Mouse (Mus musculus) megakaryocyte, adult 5-6 weeks (primary cell): Measurements from ENCODE around the gene Pcbp4. TPM values are rescaled to one million over a fixed set of nuclear protein-coding genes. Genes with fewer than 3 reads are reported as not detected.
A peak's percentile ranks its signal among the peaks of the same experiment; 100 is the strongest.

Source experiments
- ATAC-seq: 2 replicates; pipeline ENCODE4 v1.8.0; 2016; ENCODE audit warnings: mild to moderate bottlenecking, inconsistent platforms; ENCODE audit not compliant: poor library complexity, severe bottlenecking
- total RNA-seq, 2 experiments: library from RNA; stranded (forward) in 1 of 2; stranded (reverse) in 1 of 2; fragments of 153-499, 151-499 nt in 1 of 2; fragments of 221-1000, 200-1000 nt in 1 of 2; gene quantifications; 2 replicates each; pipeline versions ENCODE4 v1.2.3 to v1.2.4; 2015 to 2017

Pcbp4 gene
- total RNA-seq, 2 experiments from 2014 or later: 1.5 to 4.0 TPM

GRCm38 (mm10) chr9:106444836-106445235 is 8.3 kb upstream of the Pcbp4 start:
- ATAC-seq: no peak

- peak; percentile 84 for ATAC-seq
Measured at GRCm38 (mm10) chr9:106447348-106447747, 5.7 kb upstream of the Pcbp4 start, which contains the start of the genes Abhd14b and Abhd14a. Gene Abhd14b, plus strand, starts transcription at chr9:106447459. Gene Abhd14a, minus strand, starts transcription at chr9:106447678.

- ATAC-seq: no peak
Measured at GRCm38 (mm10) chr9:106447951-106448350, 5.1 kb upstream of the Pcbp4 start.

GRCm38 (mm10) chr9:106448498-106449031 is 4.5 kb upstream of the Pcbp4 start:
- ATAC-seq: peak; percentile 79

GRCm38 (mm10) chr9:106449947-106450346 is 3.1 kb upstream of the Pcbp4 start:
- no peak for ATAC-seq

GRCm38 (mm10) chr9:106450661-106451060 is 2.4 kb upstream of the Pcbp4 start:
- ATAC-seq: no peak

DNA sequence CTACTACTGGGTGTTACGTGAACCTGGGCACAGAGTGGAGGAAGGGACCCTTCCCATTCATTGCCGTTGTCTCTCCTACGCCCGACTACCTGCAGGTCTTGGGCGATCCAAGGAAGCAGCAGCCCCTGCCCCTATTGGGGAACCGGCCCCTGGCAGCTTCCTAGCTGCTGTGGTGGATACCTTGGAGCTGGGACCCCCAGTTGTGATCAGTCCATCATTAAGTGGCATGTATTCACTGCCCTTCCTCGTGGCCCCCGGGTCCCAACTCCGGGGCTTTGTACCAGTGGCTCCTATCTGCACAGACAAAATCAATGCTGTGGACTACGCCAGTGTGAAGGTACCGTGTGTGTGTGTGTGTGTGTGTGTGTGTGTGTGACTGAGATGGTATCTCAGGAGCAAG is 1.8 kb upstream of the Pcbp4 start:
- no peak for ATAC-seq

GRCm38 (mm10) chr9:106451899-106452298 is 1.2 kb upstream of the Pcbp4 start:
- no peak for ATAC-seq

DNA sequence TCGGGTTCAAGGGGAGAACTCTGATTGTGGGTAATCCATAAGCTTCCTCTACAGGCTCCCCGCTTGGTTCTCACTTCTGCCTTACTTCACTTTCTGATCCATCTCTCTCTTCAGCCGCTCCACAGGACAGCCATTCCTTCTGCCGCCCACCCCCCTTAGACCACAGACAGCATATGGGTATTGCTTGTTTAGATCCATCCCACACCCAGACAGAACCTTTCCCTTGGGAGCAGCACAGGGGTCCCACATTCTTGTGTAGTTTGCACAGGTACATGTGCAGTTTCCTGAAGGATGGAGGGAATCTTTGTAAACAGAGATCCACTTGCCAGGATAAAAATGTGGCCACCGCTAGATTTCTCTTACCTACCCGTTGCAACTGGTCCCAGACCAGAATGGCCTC is 740 bp upstream of the Pcbp4 start:
- ATAC-seq: no peak

- no peak for ATAC-seq
Measured at GRCm38 (mm10) chr9:106452821-106453220, 270 bp upstream of the Pcbp4 start.

DNA sequence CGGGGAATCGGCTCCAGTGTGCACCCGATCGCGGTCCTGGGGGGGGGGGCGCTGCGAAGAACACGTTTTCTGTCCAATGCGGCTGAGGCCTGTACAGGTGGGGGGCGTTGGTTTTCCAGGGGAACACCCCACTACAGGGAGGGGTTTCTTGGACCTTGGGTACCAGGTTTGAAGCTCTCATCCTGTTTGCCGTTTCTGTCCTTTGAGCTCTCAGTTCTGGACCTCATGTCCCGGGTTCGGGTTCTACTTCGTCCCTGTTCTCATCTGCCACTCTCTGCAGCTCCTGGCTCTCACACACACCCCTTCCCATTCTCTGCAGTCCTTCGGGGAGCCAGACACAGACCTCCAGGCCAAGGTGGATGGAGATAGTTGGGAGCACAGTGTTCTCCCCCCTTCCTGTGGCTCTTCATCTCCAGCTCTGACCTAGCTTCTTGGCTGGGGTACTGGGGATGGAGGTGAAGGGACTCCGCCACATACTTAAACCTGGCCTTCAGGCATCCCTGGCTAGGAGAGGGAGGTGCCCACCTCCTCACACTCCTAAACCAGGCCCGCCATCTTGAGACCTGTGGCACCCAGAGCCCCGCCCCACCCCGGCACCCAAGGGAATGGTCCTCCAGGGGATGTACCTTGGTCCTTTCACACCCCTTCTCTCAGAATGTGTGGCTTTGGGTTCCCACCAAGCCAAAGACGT is 1.1 kb downstream of the Pcbp4 start:
- no peak for ATAC-seq

DNA sequence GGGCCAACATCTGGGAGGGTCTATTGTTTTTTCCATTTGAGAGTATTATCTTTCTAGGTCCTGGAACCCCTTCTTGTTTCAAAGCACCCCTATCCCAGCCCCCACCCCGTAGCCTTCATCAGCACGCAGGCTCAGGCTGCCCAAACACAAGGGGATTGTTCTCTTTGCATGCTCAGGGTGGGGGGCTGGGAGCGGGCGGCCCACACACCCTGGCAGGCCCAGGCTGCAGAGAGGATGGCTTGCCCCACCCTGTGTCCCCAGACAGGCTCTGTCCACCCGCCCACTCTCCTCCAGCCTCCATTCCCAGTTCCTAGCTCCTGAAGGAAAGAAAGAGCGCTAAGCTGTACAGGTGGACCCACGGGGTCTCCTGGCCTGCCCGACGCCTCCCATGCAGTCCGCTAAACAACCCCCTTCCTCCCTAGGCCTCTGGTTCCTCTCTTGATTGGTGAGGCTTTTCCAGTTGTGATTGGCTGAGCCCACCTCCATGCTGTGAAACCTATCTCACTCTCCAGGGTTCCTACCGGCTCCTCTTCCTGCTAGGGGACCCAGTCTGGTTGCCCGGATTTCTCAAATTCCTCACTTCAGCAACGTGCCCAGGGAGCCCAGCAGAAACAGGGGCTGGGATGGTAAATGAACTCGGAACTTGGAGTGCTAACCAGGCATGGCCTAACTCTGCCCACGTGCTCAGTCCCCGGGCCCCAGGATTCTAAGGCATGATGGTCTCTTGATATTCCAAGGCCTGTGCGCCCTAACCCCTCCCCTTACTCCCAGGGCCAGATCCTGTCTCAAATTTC is 2.0 kb downstream of the Pcbp4 start:
- ATAC-seq: no peak

- no peak for ATAC-seq
Measured at GRCm38 (mm10) chr9:106456325-106457162, 3.5 kb downstream of the Pcbp4 start.

DNA sequence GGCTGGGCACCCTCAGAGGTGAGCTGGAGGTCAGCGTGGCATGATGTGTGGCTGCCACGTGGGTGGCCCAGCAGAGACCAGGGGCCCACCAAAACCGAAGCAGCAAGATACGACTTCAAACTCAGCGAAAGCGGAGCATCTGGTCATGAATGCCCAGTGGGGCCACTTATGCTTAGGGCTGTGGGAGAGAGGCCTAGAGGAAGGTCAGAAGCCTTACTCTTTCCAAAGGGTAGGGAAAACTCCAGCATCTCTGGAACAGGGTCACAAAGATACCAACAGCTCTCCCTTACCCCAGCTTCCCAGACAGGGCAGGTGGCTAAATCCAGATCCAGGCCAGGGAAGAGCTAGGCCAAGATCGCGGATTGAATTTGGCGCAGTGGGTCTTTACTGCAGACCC is 4.1 kb downstream of the Pcbp4 start:
- ATAC-seq: no peak

DNA sequence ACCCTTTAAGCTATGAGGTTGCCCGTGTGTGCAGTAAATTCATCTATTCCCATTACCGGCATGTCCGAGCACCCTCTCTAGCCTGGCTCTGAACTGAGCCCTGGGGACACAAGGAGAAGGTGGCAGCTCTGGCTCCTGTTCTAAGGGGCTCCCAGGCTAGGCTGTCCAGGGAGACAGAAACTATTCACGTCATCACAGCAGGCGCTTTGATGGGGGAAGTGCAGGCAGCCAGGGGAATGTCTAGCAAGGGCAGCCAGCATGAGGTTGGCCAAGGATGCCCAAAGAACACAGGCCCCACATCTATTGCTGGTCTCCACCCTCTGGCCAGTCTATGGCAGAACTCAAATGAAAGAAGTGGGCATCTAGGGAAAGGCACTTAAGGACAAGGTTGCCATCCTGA is 4.8 kb downstream of the Pcbp4 start:
- no peak for ATAC-seq

DNA sequence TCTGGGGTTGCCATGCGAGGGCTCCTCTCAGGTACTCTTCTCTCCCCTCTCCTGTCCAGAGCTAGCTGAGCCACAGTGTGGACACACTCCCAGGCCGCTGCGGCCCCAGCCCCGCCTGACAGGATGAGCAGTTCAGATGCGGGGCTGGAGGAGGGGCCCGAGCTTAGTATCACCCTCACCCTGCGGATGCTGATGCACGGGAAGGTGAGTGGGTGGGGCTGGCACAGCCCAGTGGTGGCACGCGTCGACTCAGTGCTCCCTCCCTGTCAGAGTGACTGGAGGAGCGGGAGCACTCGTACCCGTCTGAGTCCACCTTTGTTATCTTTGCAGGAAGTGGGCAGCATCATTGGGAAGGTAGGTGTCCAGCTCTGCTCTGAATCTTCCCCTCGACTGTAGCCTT is 6.9 kb downstream of the Pcbp4 start:
- ATAC-seq: no peak

DNA sequence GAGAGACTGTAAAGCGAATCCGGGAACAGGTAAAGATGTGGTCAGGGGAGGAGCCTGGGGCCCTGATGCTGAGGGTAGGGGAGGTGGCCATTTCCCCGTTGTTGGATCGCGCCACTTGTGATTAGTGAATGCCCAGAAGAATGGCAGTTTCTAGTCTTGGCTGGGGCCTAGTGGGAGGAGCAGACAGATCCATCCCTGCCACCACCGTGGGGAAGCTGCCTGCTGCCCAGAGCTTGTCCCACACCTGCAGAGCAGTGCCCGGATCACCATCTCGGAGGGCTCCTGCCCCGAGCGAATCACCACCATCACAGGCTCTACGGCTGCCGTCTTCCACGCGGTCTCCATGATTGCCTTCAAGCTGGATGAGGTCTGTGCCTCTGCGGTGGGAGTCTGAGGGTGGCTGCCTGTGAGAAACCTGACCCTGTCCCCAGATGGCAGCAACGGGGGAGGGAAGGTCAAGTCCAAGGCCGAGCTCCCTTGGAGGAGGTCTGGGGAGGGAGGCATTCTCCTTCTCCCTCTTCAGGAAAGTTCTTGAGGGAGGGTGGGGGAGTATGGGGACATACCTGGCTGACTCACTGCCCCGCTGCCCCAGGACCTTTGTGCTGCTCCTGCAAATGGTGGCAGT is 7.4 kb downstream of the Pcbp4 start:
- ATAC-seq: no peak

DNA sequence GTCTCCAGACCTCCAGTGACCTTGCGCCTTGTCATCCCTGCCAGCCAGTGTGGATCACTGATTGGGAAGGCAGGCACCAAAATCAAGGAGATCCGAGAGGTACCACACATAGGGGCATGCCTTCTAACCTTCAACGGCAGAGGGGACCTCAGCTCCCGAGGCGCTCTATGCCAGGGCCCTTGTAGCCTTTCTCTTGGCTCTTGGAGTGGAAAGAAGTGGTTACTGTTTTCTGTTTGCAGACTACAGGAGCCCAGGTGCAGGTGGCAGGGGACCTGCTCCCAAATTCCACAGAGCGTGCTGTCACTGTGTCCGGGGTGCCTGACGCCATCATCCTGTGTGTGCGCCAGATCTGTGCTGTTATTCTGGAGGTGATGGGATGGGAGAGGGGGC is 7.9 kb downstream of the Pcbp4 start:
- ATAC-seq: no peak

DNA sequence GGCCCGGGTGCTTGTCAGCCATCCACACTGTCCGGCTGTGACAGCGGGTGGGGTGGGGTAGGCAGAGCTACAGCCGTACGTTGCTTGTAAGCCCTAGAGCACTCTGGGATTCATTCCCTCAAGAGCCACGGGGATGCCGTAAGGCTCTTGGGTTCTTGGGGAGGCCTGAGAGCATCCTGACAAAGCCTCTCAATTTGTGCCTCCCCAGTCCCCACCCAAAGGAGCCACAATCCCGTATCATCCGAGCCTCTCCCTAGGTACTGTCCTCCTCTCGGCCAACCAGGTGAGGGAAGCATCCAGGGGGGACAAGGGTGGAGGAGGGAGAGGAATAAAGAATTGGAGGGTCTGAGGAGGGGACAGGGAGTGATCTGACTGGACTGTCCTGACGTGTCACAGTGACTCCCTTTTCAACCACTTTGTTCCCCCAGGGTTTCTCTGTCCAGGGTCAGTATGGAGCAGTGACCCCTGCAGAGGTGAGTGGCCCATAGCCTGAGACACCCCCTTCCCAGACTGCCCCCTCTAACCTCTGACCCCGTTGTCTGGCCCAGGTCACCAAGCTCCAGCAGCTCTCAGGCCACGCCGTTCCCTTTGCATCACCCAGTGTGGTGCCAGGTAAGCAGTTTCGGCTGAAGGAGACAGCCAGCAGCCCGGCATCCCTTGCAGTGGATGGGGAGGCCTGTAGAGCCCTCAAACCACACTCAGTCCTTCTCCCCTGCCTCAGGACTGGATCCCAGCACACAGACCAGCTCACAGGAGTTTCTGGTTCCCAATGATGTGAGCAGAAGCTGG is 8.7 kb downstream of the Pcbp4 start:
- ATAC-seq: no peak

DNA sequence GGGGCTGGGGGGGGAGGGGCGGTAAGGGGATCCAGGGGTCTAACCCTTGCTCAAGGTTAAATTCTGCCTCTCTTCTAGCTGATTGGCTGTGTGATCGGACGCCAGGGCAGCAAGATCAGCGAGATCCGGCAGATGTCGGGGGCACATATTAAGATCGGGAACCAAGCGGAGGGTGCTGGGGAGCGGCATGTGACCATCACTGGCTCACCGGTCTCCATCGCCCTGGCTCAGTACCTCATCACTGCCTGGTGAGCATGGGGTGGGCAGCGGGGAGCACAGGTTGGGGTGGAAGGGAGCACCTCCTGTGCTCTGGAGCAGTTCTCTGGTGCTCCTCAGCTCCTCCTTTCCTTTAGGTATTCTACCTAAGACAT is 9.3 kb downstream of the Pcbp4 start:
- no peak for ATAC-seq
